ENCODE assay signal across 20 mouse cellular contexts in genomic region chr2:169156908-169157307, GRCm38 (mm10).
A peak's percentile ranks its signal among the peaks of the same experiment; 100 is the strongest.
DNase-seq lines count a peak whose midpoint lies in the region; ATAC-seq and TF ChIP-seq lines count a peak whose summit lies in the region.
"Had no signal": no experiment of that assay in that cellular context is flagged by ENCODE, and none has a peak within 500 bp of the region (broad histone marks: within the 10 kb centered on the region; RNA-seq: fewer than 3 reads in every experiment).

No protein-coding gene starts in this region.

- no peak overlapping the region for H3K9ac ChIP-seq in kidney, embryonic 14.5 days (ENCODE audit: low read depth, low read length)
- H3K9ac ChIP-seq: embryonic facial prominence, embryonic 12.5 days; limb, embryonic 13.5 days; liver, postnatal 0 days; neural tube, embryonic 15.5 days had no signal

- 0 out of 2 replicates have a peak overlapping the region, but pooled peaks have one; percentile 2 for H3K27ac ChIP-seq in kidney, embryonic 14.5 days (ENCODE audit: low read depth, low read length)
- H3K27ac ChIP-seq: embryonic facial prominence, embryonic 12.5 days; hindbrain, postnatal 0 days; limb, embryonic 13.5 days had no signal

- ATAC-seq in kidney, embryonic 14.5 days (ENCODE audit: low FRiP score, low TSS enrichment): peak; percentile 65; the same call in 1 of the 2 replicates
- ATAC-seq: hindbrain, postnatal 0 days; liver, postnatal 0 days had no signal

- TF ChIP-seq POLR2A in lung, adult 2 months (IDR thresholded peaks at IDR 0.05; ENCODE audit: borderline replicate concordance, extremely low read depth, low read depth, low read length): no peak

- 24% methylated on average over 8 of the region's 8 CpGs for WGBS in kidney, embryonic 14.5 days
- 29% methylated on average over 8 of the region's 8 CpGs for WGBS in lung, adult 2 months

- H3K4me1 ChIP-seq in kidney, embryonic 14.5 days (ENCODE audit: control insufficient read depth, insufficient read depth, low read length): peaks cover 28% of the 10 kb centered on the region
- H3K4me1 ChIP-seq in lung, adult 2 months (ENCODE audit: control insufficient read depth, insufficient read depth, low read length): no peaks in the 10 kb centered on the region

- H3K9me3 ChIP-seq in kidney, embryonic 14.5 days (ENCODE audit: control insufficient read depth, low read length): no peaks in the 10 kb centered on the region
- H3K9me3 ChIP-seq: embryonic facial prominence, embryonic 12.5 days; limb, embryonic 13.5 days; neural tube, embryonic 15.5 days had no signal

- H3K4me3 ChIP-seq in kidney, embryonic 14.5 days (ENCODE audit: low read length): no peak overlapping the region
- H3K4me3 ChIP-seq in lung, adult 2 months (replicated peaks; ENCODE audit: extremely low read depth, low read depth, low read length): no peak overlapping the region
- H3K4me3 ChIP-seq: embryonic facial prominence, embryonic 12.5 days; limb, embryonic 13.5 days; neural tube, embryonic 15.5 days had no signal

- no peak overlapping the region for H3K4me2 ChIP-seq in kidney, embryonic 14.5 days (replicated peaks; ENCODE audit: low read depth, low read length)
- H3K4me2 ChIP-seq: embryonic facial prominence, embryonic 12.5 days; limb, embryonic 13.5 days; midbrain, embryonic 11.5 days; neural tube, embryonic 15.5 days had no signal

- no peaks in the 10 kb centered on the region for H3K27me3 ChIP-seq in kidney, embryonic 14.5 days (ENCODE audit: control insufficient read depth, insufficient read depth, low read length)
- H3K27me3 ChIP-seq: CH12.LX; neural tube, embryonic 15.5 days had no signal

- no peaks in the 10 kb centered on the region for H3K36me3 ChIP-seq in kidney, embryonic 14.5 days (ENCODE audit: control insufficient read depth, insufficient read depth, low read length)
- H3K36me3 ChIP-seq: embryonic facial prominence, embryonic 12.5 days; limb, embryonic 13.5 days; neural tube, embryonic 15.5 days had no signal

- peak; percentile 7 for DNase-seq in adrenal gland, postnatal 14 days
- DNase-seq in adrenal gland, postnatal 4 days (ENCODE audit: low spot score in 2 of 2): no peak
- DNase-seq in kidney, adult 9 months: no peak
- DNase-seq in lung, postnatal 10 days: peak; percentile 31
- no peak for DNase-seq in lung, adult 2 months
- DNase-seq in naive thymus-derived CD4-positive, alpha-beta T cell, adult 2 months (ENCODE audit: low read depth): peak; percentile 7
- no peak for DNase-seq in thymus, postnatal 36 days
- DNase-seq: adrenal gland, postnatal 36 days; cerebellum, postnatal 10 days; gastrocnemius, postnatal 25 days; layer of hippocampus, postnatal 36 days; liver, postnatal 0 days; thymus, postnatal 25 days had no signal

- TF ChIP-seq CTCF in lung, adult 2 months (IDR thresholded peaks at IDR 0.05; ENCODE audit: insufficient read depth, low read length): no peak

Comparison
In these comparisons a context has a peak if more than half of its experiments do, and no peak if none do; other contexts are left out.
1. DNase-seq: peak in adrenal gland, postnatal 14 days (single experiment), lung, postnatal 10 days (single experiment) and naive thymus-derived CD4-positive, alpha-beta T cell, adult 2 months (single experiment); none in adrenal gland, postnatal 4 days (0 of 2), kidney, adult 9 months (single experiment), lung, adult 2 months (single experiment) and thymus, postnatal 36 days (0 of 2).